Comparison of ENCODE assay signal across 12 mouse cellular contexts in the genomic region with DNA sequence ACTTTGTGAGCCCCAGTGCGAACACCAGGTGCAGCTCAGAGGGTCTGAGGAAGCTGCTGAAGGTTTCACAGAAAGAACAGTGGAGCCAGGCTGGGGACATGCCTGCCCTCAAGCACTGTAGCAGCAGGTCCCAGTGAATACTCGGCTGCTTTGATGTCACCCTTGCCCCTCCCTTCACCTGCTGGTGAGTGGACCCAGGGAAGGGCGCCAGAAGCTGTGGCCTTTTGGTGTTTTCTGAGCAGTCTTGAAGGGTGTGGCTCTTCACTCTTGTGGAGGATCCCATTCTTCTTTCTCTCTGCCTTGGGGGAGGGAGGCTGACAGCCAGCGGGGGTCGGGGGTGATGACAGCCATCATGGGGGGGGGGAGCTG.
"Had no signal": no experiment of that assay in that cellular context is flagged by ENCODE, and none has a peak within 500 bp of the region (broad histone marks: within the 10 kb centered on the region; RNA-seq: fewer than 3 reads in every experiment).

No protein-coding gene starts in this region.

- H3K4me3 ChIP-seq: layer of hippocampus, adult 2 months; liver, embryonic 13.5 days; megakaryocyte, embryonic 14.5 days; midbrain, embryonic 10.5 days had no signal

- H3K27me3 ChIP-seq: liver, embryonic 13.5 days had no signal

- DNase-seq: kidney, postnatal 25 days; layer of hippocampus, adult 9-11 months; liver, embryonic 13.5 days; lung, adult 2 months; lung, postnatal 36 days; midbrain, embryonic 14.5 days; spleen, adult 18-20 months; thymus, postnatal 36 days had no signal

- H3K27ac ChIP-seq: kidney, postnatal 0 days; layer of hippocampus, adult 2 months; liver, embryonic 13.5 days; midbrain, embryonic 10.5 days had no signal

- H3K36me3 ChIP-seq: liver, embryonic 13.5 days; midbrain, embryonic 10.5 days had no signal

- H3K9ac ChIP-seq: liver, embryonic 13.5 days had no signal

- H3K4me2 ChIP-seq: liver, embryonic 13.5 days had no signal
